Mouse (Mus musculus) forebrain, postnatal 0 days (tissue): ENCODE measurements around the gene Fars2. TPM values are rescaled to one million over a fixed set of nuclear protein-coding genes. Genes with fewer than 3 reads are reported as not detected.

Experiments used
- ATAC-seq: fragments of 200-750 bp; cut with Nextera tagmentation; 2 replicates; pipeline ENCODE4 v1.8.0; 2017; ENCODE audit warnings: mild to moderate bottlenecking, moderate library complexity
- DNase-seq: peaks from one replicate; pipeline ENCODE4 v3.0.0-alpha.2; 2015
- H3K27ac ChIP-seq: fragments of 300-500 bp; sonication (generic); 2 replicates; pipeline ENCODE4 v1.5.1; 2014; ENCODE audit warnings: low read depth, mild to moderate bottlenecking, antibody characterized with exemption, low read length, moderate library complexity, mixed read lengths
- H3K27me3 ChIP-seq: fragments of 300-500 bp; sonication (generic); 2 replicates; pipeline ENCODE4 v1.6.1; 2014; ENCODE audit warnings: mild to moderate bottlenecking, low read length, mixed read lengths; ENCODE audit not compliant: insufficient read depth
- H3K36me3 ChIP-seq: fragments of 300-500 bp; sonication (generic); 2 replicates; pipeline ENCODE4 v1.6.1; 2014; ENCODE audit warnings: mild to moderate bottlenecking, moderate library complexity; ENCODE audit not compliant: insufficient read depth
- H3K4me1 ChIP-seq: fragments of 300-500 bp; sonication (generic); 2 replicates; pipeline ENCODE4 v1.6.1; 2014; ENCODE audit warnings: antibody characterized with exemption; ENCODE audit not compliant: insufficient read depth
- H3K4me2 ChIP-seq: fragments of 300-500 bp; sonication (generic); 2 replicates; pipeline ENCODE4 v1.6.1; 2014; ENCODE audit warnings: low read depth, mild to moderate bottlenecking, moderate library complexity
- H3K4me3 ChIP-seq: fragments of 300-500 bp; sonication (generic); 2 replicates; pipeline ENCODE4 v1.5.1; 2014; ENCODE audit warnings: low read depth, low read length, mixed read lengths
- H3K9ac ChIP-seq: fragments of 300-500 bp; sonication (generic); 2 replicates; pipeline ENCODE4 v1.6.1; 2014; ENCODE audit warnings: mild to moderate bottlenecking
- H3K9me3 ChIP-seq: fragments of 300-500 bp; sonication (generic); 2 replicates; pipeline ENCODE4 v1.6.1; 2016; ENCODE audit warnings: low read length
- CTCF ChIP-seq: sonication (generic); IDR thresholded peaks from 2 replicates; pipeline ENCODE4 v1.5.1; 2016; ENCODE audit warnings: antibody characterized with exemption, control low read depth, low read depth
- WGBS: fragments of 180-500 bp; shearing (Covaris S2); extraction: QIAGEN DNeasy Blood & Tissue Kit; methylation state at CpG from one replicate; pipeline ENCODE4 v1.1.7; 2014; 5-methylcytosine and 5-hydroxymethylcytosine counted together
- polyA plus RNA-seq: library from polyadenylated mRNA; unstranded; fragments of >200 nt; fragmentation: Nextera tagmentation; extraction: Ambion mirVana; gene quantifications from 2 replicates; pipeline ENCODE4 v1.2.1, GENCODE M21; 2015
- total RNA-seq: library from RNA; depleted of rRNA; stranded (reverse); fragments of >200 nt; gene quantifications from 2 replicates; pipeline ENCODE4 v1.2.3, GENCODE M21; 2014; rRNA removed

The Fars2 gene
- total RNA-seq = 29.9 and 33.6 TPM in 2 replicates
- polyA plus RNA-seq = 35.5 and 39.4 TPM in 2 replicates

GRCm38 (mm10) chr13:36117143-36118014 is at the start of gene Fars2, which contains the start of gene Lyrm4:
TSS of gene Fars2 (plus strand) at chr13:36117412.
TSS of gene Lyrm4 (minus strand) at chr13:36117526.
- Histone ChIP-seq H3K9me3 (no peaks in the 10 kb centered on the region), H3K4me3 (peak within 1 kb of the TSS; percentile 66), H3K4me2 (peak within 1 kb of the TSS; percentile 96), H3K27me3 (no peaks in the 10 kb centered on the region), H3K27ac (peak within 1 kb of the TSS; percentile 95), H3K4me1 (no peaks in the 10 kb centered on the region), H3K9ac (peak within 1 kb of the TSS; percentile 59), H3K36me3 (no peaks in the 10 kb centered on the region)
- ATAC-seq (peak; percentile 99), DNase-seq (peak; percentile 97)
- 1% methylated on average over 73 of the region's 75 CpGs for WGBS
- TF ChIP-seq CTCF = peak; percentile 49

- no peak for TF ChIP-seq CTCF
- ATAC-seq (no peak), DNase-seq (no peak)
- Histone ChIP-seq H3K27ac (no peak overlapping the region), H3K27me3 (no peaks in the 10 kb centered on the region), H3K4me2 (no peak overlapping the region), H3K4me3 (no peak overlapping the region), H3K36me3 (no peaks in the 10 kb centered on the region), H3K4me1 (no peaks in the 10 kb centered on the region), H3K9ac (no peak overlapping the region), H3K9me3 (no peaks in the 10 kb centered on the region)
- 91% methylated on average over 3 of the region's 3 CpGs for WGBS
Measured at GRCm38 (mm10) chr13:36074484-36074883, 42.7 kb upstream of the Fars2 start.

- no peaks in the 10 kb centered on the region for H3K4me1 ChIP-seq
- H3K9me3 ChIP-seq = no peaks in the 10 kb centered on the region
- WGBS = 97% methylated on average over 3 of the region's 3 CpGs
- no peaks in the 10 kb centered on the region for H3K36me3 ChIP-seq
- no peak overlapping the region for H3K4me2 ChIP-seq
- H3K27ac ChIP-seq = no peak overlapping the region
- no peak for TF ChIP-seq CTCF
- no peak overlapping the region for H3K9ac ChIP-seq
- no peaks in the 10 kb centered on the region for H3K27me3 ChIP-seq
- H3K4me3 ChIP-seq = no peak overlapping the region
- DNase-seq (no peak), ATAC-seq (no peak)
Measured at GRCm38 (mm10) chr13:36081591-36081990, 35.6 kb upstream of the Fars2 start.

- no peaks in the 10 kb centered on the region for H3K36me3 ChIP-seq
- no peak overlapping the region for H3K27ac ChIP-seq
- ATAC-seq (no peak), DNase-seq (no peak)
- no peaks in the 10 kb centered on the region for H3K4me1 ChIP-seq
- WGBS = 87% methylated on average over 3 of the region's 3 CpGs
- no peak overlapping the region for H3K4me3 ChIP-seq
- TF ChIP-seq CTCF = no peak
- H3K9ac ChIP-seq = no peak overlapping the region
- H3K9me3 ChIP-seq = no peaks in the 10 kb centered on the region
- no peak overlapping the region for H3K4me2 ChIP-seq
- H3K27me3 ChIP-seq = no peaks in the 10 kb centered on the region
Measured at GRCm38 (mm10) chr13:36084701-36085100, 32.5 kb upstream of the Fars2 start.

GRCm38 (mm10) chr13:36085971-36086370 is 31.2 kb upstream of the Fars2 start:
- Histone ChIP-seq H3K4me2 (no peak overlapping the region), H3K27ac (no peak overlapping the region), H3K9me3 (no peaks in the 10 kb centered on the region), H3K9ac (no peak overlapping the region), H3K36me3 (0 out of 2 replicates have a peak, but pooled peaks cover 7% of the 10 kb centered on the region), H3K4me3 (no peak overlapping the region), H3K4me1 (no peaks in the 10 kb centered on the region), H3K27me3 (no peaks in the 10 kb centered on the region)
- no peak for TF ChIP-seq CTCF
- DNase-seq (no peak), ATAC-seq (no peak)
- 46% methylated on average over 3 of the region's 3 CpGs for WGBS

- no peaks in the 10 kb centered on the region for H3K4me1 ChIP-seq
Measured at GRCm38 (mm10) chr13:36086608-36087391, 30.4 kb upstream of the Fars2 start.

More at GRCm38 (mm10) chr13:36086608-36087391, 30.4 kb upstream of the Fars2 start:
- no peak for ATAC-seq
- Histone ChIP-seq H3K9ac (no peak overlapping the region), H3K27ac (no peak overlapping the region), H3K4me3 (no peak overlapping the region), H3K36me3 (0 out of 2 replicates have a peak, but pooled peaks cover 11% of the 10 kb centered on the region), H3K27me3 (no peaks in the 10 kb centered on the region), H3K4me2 (no peak overlapping the region), H3K9me3 (no peaks in the 10 kb centered on the region)
- WGBS = 93% methylated on average over 5 of the region's 5 CpGs
- no peak for TF ChIP-seq CTCF
- DNase-seq = no peak
